Mouse (Mus musculus): ENCODE results near the gene Bfsp2.

Bfsp2 gene

GRCm38 (mm10) chr9:103485606-103486005, 5.4 kb upstream of the Bfsp2 start:
- no peak for DNase-seq (ENCODE audit: low spot score in 2 of 2)

DNA sequence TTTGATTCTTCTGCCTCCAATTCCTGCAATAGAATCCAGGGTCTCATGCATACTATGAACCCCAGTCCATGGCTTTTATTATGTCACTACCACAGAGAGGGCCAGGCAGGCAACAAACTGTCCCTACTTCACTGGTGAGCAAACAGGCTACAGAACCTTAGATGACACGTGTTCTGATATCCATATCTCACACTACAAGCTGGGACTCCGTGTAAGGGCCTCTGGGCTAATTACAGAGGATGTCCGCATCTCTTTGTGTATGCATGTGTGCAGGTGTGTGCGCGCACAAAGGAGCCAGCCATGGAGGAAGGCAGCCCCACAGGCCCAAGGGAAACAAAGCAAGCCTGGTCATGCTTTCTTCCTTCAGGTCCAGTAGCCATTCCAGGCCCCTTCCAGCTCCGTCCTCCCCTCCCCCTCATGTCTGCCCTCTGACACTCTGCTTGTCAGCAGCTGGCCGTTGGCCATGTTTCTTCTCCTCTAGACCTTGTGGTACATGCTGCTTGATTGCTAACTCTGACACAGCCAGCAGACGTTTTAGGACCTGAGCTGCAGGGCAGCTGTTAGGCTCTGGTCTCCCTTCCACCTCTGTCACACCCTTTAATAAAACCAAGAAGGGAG, 492 bp upstream of the Bfsp2 start:
- no peak for DNase-seq (ENCODE audit: low spot score in 2 of 2)

DNA sequence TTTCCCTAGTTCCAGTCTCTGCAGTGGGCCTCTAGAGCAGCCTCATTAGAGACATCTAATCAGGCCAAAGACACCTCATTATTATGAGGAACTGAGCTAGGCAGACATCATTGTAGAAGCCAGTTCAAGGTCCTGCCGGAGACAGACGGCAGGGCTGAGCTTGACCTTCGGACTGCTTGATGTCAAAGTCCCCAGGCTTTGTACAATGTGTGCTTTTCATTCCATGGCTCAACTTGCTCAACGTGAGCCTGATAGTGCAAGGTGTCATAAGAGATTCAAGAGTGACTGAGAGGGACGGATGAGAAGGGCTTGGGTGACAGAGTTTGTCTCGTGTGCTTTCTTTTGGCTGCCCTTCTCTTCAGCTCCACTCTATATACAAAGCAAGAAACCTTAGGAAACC, 4.8 kb downstream of the Bfsp2 start:
- DNase-seq (ENCODE audit: low spot score in 2 of 2) = no peak

DNA sequence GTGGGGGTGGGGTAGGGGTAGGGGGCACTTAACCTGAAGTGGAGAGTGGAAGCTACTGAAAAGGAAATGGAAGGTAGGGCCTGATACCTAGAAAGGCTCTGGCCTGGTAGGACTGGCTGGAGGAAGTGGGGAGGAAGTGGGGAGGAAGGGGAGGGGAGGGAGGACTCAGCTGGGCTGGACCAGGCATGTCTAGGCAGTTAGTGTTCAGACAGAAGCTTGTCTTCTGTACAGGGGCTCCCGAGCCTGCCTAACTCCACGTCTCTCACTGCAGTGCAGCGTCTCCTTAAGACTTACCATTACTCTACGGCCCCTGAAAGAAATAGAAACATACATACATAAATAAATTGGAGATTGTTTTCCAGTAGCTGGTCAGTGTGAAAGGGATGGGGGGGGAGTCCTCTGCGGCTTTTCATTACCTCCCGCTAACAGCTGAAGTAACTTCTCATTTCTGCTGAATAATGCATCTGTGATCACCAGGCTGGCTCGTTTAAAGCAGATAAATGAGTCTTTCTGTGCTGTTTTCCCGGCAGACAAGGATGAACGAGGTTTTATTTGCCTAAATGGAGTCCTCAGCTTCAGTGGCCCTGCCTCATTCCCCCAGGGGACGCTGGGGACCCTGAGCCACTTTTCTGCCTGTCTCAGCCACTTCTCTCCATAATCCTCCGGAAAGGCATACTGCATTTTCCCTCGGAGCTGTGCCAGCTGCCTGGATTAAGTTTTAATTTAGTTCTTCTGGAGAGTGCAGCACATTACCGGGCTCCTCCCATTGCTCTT, 6.1 kb downstream of the Bfsp2 start:
- DNase-seq (ENCODE audit: low spot score in 2 of 2) = peak; percentile 30 to 50

DNA sequence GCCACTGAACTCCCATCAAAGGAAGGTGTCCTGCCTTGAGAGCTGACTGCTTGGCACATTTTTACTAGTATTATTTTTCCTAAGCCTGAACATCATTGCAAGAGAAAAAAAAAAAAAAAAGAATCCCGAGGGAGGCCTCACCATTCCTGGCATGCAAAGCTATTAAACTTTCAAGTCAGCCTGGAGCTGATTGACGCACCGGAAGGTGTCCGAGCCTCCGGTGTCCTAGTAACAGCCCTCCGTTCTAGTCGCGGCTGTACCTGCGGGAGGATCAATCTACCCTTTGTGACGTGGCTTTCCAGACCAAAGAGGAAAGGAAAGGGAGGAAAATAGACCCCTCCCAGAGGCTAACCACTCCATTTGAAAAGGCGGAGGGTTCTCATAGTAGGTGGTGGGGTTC, 8.4 kb downstream of the Bfsp2 start:
- no peak for DNase-seq (ENCODE audit: low spot score in 2 of 2)

GRCm38 (mm10) chr9:103469516-103469915, 10.7 kb downstream of the Bfsp2 start:
- no peak for DNase-seq (ENCODE audit: low spot score in 2 of 2)

DNA sequence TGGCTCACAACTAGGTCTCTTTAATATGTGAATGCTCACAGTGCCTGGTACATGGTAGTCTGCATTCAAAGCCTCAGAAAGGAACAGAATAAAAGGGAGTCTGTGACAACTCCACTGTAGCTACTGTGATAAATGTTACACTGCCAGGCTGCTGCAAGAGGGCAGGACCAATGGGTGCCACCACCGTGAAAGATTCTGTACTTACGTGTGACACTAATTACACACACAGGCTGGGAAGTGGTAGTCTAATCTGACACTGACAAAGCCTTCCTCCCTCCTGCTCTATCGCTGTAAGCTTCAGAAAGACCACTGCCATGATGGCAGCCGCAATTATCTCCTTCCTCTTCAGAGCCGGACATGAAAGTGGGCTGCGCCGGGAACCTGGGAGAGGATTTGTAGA, 11.3 kb downstream of the Bfsp2 start:
- DNase-seq (ENCODE audit: low spot score in 2 of 2) = no peak

DNA sequence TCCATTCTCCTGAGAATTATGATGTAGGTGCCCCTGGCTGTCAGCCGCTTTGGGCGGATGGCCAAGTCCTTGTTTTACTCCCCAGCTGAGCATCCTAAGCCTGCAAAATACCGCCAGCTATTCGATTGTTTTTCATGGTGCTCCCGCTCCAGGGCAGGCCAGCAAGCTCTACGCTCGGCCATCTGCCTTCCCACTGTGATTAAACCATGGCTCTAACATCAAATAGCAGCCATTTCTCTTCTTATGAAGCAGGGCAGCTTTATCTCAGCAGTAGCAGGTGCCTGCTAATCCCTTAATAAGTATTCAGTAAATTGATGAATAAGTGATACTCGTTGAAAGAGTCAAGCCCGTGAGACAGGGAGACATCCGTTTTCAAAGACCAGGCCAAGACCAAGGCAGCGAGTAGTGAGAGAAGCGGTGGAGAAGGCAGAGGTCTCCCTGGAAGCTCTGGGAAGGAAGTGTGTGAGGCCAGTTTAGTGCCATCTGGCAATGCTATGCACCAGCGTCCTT, 14.5 kb downstream of the Bfsp2 start:
- peak in 1 of 2 experiments; percentile 23 for DNase-seq (ENCODE audit: low spot score in 2 of 2)

- DNase-seq (ENCODE audit: low spot score in 2 of 2) = no peak
Measured at GRCm38 (mm10) chr9:103465293-103465692, 14.9 kb downstream of the Bfsp2 start.

- DNase-seq (ENCODE audit: low spot score in 2 of 2) = no peak
Measured at GRCm38 (mm10) chr9:103463833-103464232, 16.4 kb downstream of the Bfsp2 start.

GRCm38 (mm10) chr9:103459839-103460238, 20.4 kb downstream of the Bfsp2 start:
- DNase-seq (ENCODE audit: low spot score in 2 of 2) = no peak

DNA sequence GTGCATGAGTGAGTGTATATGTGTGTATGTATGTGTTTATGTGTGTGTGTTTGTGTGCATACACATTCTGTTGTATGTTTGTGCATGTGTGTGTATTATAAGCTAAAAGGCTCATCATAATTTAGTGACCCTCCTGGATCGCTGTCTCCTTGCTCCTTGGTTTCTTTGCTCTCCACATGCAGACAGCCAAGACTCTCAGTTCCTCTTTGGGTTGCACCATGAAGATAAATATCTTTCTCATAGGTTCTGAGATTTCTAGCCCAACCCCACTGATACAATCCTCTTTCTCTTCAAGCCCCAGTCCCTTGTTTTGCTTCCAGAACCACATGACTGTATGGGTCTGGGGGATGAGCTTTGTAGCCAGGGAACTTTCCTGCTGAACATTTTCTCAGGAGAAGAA, 20.9 kb downstream of the Bfsp2 start:
- no peak for DNase-seq (ENCODE audit: low spot score in 2 of 2)

DNA sequence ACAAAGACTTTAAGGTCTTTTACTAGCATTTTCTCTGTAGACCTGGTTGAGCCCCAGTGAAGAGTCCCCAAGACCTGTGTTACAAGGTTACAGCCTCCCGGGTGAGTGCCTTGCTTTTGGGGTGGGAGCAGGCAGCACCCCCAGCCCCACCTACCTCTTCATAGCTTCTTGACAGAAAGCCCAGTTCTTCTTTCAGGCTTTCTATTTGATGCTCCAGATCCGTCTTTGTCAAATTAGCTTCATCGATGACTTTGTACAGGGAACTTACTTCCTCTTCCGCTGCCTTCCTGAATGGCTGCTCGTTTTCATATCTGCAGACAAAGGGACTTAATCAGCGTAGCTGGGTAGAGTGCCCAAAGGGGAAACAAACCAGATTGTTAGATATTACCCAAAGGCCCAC, 30.6 kb downstream of the Bfsp2 start:
- DNase-seq (ENCODE audit: low spot score in 2 of 2) = no peak

- DNase-seq (ENCODE audit: low spot score in 2 of 2) = no peak
Measured at GRCm38 (mm10) chr9:103449092-103449491, 31.1 kb downstream of the Bfsp2 start.

DNA sequence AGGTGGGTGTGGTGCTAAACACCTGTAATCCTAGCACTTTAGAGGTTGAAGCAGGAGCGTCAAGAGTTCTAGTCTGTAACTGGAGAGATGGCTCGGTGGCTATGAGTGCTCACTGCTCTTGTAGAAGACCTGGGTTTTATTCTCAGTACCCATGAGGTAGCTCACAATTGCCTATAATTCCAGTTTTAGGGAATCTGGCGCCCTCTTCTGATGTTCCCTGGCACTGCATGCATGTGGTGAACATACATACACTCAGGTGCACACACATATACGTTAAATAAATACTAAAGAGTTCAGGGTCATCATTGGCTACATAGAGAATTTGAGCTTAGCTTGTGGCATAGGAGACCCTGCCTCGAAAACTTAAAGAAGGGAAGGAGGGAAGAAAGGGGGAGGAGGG, 35.6 kb downstream of the Bfsp2 start:
- no peak for DNase-seq (ENCODE audit: low spot score in 2 of 2)

GRCm38 (mm10) chr9:103443824-103444185, 36.4 kb downstream of the Bfsp2 start:
- DNase-seq (ENCODE audit: low spot score in 2 of 2) = no peak

DNA sequence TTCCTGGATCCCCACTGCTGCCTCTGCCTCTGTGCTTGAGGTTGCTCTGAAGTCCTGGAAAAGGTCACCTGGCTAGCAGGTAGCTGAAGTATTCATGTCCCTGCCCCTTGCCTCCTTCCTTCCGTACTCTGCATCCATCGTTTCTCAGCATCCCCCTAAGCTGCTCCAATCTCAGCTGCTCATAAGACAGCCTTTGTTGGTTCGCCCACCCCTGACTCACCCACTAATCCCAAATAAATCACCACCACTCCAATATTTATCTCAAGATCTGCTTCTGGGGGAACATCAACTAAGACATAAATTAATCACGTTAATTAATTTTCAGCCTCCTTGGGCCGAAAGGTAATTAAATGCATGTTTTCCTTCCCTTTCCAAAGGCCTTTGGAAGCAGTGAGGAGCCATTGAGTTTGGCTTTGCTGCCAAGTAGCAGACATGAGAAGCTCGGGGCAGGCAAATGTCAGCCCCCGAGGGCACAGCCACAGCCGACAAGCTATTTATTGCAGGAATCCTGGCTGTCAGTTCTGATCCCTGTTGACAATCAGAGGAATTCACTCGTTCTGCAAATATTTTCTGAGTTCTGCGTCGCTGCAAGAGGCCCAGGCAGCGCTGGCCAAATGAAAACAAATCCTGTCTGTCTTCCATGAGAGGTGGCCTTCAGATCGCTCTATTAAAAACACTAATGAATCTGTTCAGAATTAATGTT, 36.9 kb downstream of the Bfsp2 start:
- no peak for DNase-seq (ENCODE audit: low spot score in 2 of 2)

DNA sequence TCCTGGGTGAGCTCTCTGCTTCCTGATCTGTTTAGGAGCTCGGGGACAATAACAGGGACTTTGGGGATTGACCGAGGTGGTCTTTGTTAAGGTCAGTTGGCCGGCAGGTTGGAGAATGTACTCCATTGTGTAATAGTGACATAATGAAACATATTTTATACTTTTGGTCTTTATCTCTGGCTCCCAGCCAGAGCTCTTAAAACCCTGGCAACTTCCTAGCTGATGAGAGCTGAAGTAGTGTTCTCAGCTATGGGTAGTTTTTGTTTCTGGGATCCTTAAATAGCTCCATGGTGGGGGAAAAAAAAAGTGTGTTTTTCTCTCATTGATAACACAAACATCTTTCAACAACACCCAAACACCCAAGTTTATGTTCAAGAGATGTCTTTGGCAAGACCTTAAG, 39.6 kb downstream of the Bfsp2 start:
- DNase-seq (ENCODE audit: low spot score in 2 of 2) = no peak

- no peak for DNase-seq (ENCODE audit: low spot score in 2 of 2)
Measured at GRCm38 (mm10) chr9:103437104-103437503, 43.1 kb downstream of the Bfsp2 start.

DNA sequence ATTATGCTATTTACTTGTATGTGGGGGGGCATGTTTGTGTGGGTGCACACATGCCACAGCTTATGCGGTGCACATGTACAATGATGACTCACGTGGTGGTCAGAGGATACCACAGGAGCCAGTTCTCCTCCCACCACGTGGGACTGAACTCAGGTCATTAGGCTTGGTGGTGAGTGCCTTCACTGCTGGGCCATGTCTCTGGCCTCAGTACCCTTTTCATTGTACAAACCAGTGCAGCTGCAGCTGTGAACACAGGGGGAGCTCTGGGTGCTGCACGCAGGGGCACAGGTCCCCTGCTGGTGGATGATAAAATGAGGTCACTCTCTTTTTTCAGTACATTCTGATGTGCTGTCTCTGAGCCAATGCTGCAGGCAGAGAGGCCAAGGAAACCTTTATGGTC, 46.1 kb downstream of the Bfsp2 start:
- no peak for DNase-seq (ENCODE audit: low spot score in 2 of 2)

DNA sequence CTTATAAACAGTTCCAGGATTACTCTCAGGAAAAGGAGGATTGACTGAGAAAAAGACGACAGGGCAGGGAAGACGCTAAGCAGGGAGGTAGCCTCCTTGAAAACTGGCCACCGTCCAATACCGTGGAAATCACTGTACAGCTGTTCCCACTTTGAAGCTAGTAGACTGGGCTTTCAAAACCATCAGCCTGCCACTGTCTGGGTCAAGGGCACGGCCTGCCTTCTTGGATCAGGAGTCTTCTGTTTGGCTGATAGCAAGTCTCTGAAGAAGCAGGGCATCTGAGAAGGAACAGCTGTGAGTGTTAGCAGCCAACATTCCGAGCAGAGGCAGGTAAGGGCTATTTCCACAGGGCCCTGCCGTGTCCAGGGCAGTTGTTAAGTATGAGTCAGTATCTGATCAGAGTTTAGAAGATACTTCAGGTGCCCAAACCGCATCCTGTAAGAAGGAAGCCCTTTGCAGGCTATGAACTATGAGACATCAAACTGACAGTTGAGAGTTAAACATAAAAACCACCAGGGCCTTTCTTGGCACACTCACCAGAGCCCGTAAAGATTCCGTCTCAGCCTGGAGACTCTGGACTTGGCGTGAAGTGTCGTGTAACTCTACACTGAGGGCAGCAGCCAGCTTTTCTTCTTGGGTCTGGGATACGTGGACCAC, 48.0 kb downstream of the Bfsp2 start:
- no peak for DNase-seq (ENCODE audit: low spot score in 2 of 2)

GRCm38 (mm10) chr9:103431718-103432117, 48.5 kb downstream of the Bfsp2 start:
- DNase-seq (ENCODE audit: low spot score in 2 of 2) = no peak

Measured in right cerebral cortex, adult 2 months (tissue).